Mouse (Mus musculus) heart, embryonic 11.5 days (tissue): ENCODE measurements at regions not wholly inside any gene's neighbourhood (a gene's known extent, or its start where the extent isn't known, plus 50 kb on each side); places are given as distances from the start of the nearest gene placed in this dataset.

Experiments used
- ATAC-seq: fragments of 200-750 bp; cut with Nextera tagmentation; replicated peaks from 2 replicates; pipeline ENCODE4 v1.8.0; 2017; ENCODE audit warnings: moderate library complexity; ENCODE audit not compliant: insufficient number of reproducible peaks, low FRiP score, low TSS enrichment
- H3K27ac ChIP-seq: fragments of 300-500 bp; sonication (generic); 2 replicates; pipeline ENCODE4 v1.5.1; 2014; ENCODE audit warnings: mild to moderate bottlenecking, low read depth, low read length
- H3K27me3 ChIP-seq: fragments of 300-500 bp; sonication (generic); 2 replicates; pipeline ENCODE4 v1.6.1; 2014; ENCODE audit warnings: mild to moderate bottlenecking, low read length, mixed read lengths; ENCODE audit not compliant: control insufficient read depth, insufficient read depth
- H3K36me3 ChIP-seq: fragments of 300-500 bp; sonication (generic); 2 replicates; pipeline ENCODE4 v1.6.1; 2014; ENCODE audit warnings: mild to moderate bottlenecking, low read length, moderate library complexity, mixed read lengths; ENCODE audit not compliant: control insufficient read depth, insufficient read depth
- H3K4me1 ChIP-seq: fragments of 300-500 bp; sonication (generic); 2 replicates; pipeline ENCODE4 v1.6.1; 2014; ENCODE audit warnings: low read length; ENCODE audit not compliant: control insufficient read depth, insufficient read depth
- H3K4me2 ChIP-seq: fragments of 300-500 bp; sonication (generic); 2 replicates; pipeline ENCODE4 v1.6.1; 2014; ENCODE audit warnings: mild to moderate bottlenecking, moderate library complexity
- H3K4me3 ChIP-seq: fragments of 300-500 bp; sonication (generic); 2 replicates; pipeline ENCODE4 v1.5.1; 2014; ENCODE audit warnings: low read depth, low read length
- H3K9ac ChIP-seq: fragments of 300-500 bp; sonication (generic); 2 replicates; pipeline ENCODE4 v1.6.1; 2014; ENCODE audit warnings: mild to moderate bottlenecking, low read depth, low read length, moderate library complexity
- H3K9me3 ChIP-seq: fragments of 300-500 bp; sonication (generic); replicated peaks from 2 replicates; pipeline ENCODE4 v1.6.1; 2016; ENCODE audit warnings: low read length; ENCODE audit not compliant: control insufficient read depth
- WGBS: fragments of 180-500 bp; shearing (Covaris S2); extraction: QIAGEN DNeasy Blood & Tissue Kit; methylation state at CpG from one replicate; pipeline ENCODE4 v1.1.7; 2014; ENCODE audit not compliant: insufficient replicate concordance; 5-methylcytosine and 5-hydroxymethylcytosine counted together

GRCm38 (mm10) chr16:30172136-30172731, 95.1 kb downstream of the Cpn2 start:
- ATAC-seq, result no peak
- H3K4me1 ChIP-seq, result peaks cover 5% of the 10 kb centered on the region; the same call in 1 of the 2 replicates
- H3K4me2 ChIP-seq, result no peak overlapping the region
- no peaks in the 10 kb centered on the region for H3K36me3 ChIP-seq
- H3K9me3 ChIP-seq, result no peaks in the 10 kb centered on the region
- no peak overlapping the region for H3K27ac ChIP-seq
- H3K27me3 ChIP-seq, result 0 out of 2 replicates have a peak, but pooled peaks cover 2% of the 10 kb centered on the region
- no peak overlapping the region for H3K4me3 ChIP-seq
- 65% methylated on average over 13 of the region's 13 CpGs for WGBS
- no peak overlapping the region for H3K9ac ChIP-seq

GRCm38 (mm10) chr16:30172798-30173202, 94.5 kb downstream of the Cpn2 start:
- ATAC-seq, result peak; percentile 41; the same call in 1 of the 2 replicates
- H3K27ac ChIP-seq, result no peak overlapping the region
- 31% methylated on average over 9 of the region's 9 CpGs for WGBS

GRCm38 (mm10) chr16:30173953-30174874, 93.1 kb downstream of the Cpn2 start:
- no peak overlapping the region for H3K9ac ChIP-seq
- H3K27me3 ChIP-seq, result 0 out of 2 replicates have a peak, but pooled peaks cover 2% of the 10 kb centered on the region
- H3K4me1 ChIP-seq, result peaks cover 5% of the 10 kb centered on the region; the same call in 1 of the 2 replicates
- ATAC-seq, result no peak
- H3K27ac ChIP-seq, result no peak overlapping the region
- no peaks in the 10 kb centered on the region for H3K36me3 ChIP-seq
- H3K9me3 ChIP-seq, result no peaks in the 10 kb centered on the region
- no peak overlapping the region for H3K4me2 ChIP-seq
- no peak overlapping the region for H3K4me3 ChIP-seq
- WGBS, result 52% methylated on average over 8 of the region's 8 CpGs

More at GRCm38 (mm10) chr16:30172798-30173202, 94.5 kb downstream of the Cpn2 start:
- Histone ChIP-seq H3K9ac (no peak overlapping the region), H3K4me1 (peaks cover 5% of the 10 kb centered on the region; the same call in 1 of the 2 replicates), H3K9me3 (no peaks in the 10 kb centered on the region), H3K27me3 (0 out of 2 replicates have a peak, but pooled peaks cover 2% of the 10 kb centered on the region), H3K4me3 (no peak overlapping the region), H3K4me2 (no peak overlapping the region), H3K36me3 (no peaks in the 10 kb centered on the region)

- no peak overlapping the region for H3K4me3 ChIP-seq
- WGBS, result 83% methylated on average over 5 of the region's 5 CpGs
- H3K9me3 ChIP-seq, result no peaks in the 10 kb centered on the region
- ATAC-seq, result no peak
- no peak overlapping the region for H3K27ac ChIP-seq
- no peak overlapping the region for H3K4me2 ChIP-seq
- H3K36me3 ChIP-seq, result no peaks in the 10 kb centered on the region
- H3K4me1 ChIP-seq, result peaks cover 14% of the 10 kb centered on the region
- H3K9ac ChIP-seq, result no peak overlapping the region
- 0 out of 2 replicates have a peak, but pooled peaks cover 2% of the 10 kb centered on the region for H3K27me3 ChIP-seq
Observed at GRCm38 (mm10) chr16:30176306-30176705, 91.0 kb downstream of the Cpn2 start.

- Histone ChIP-seq H3K9me3 (no peaks in the 10 kb centered on the region), H3K36me3 (no peaks in the 10 kb centered on the region), H3K9ac (0 out of 2 replicates have a peak overlapping the region, but pooled peaks have one; percentile 16), H3K27me3 (no peaks in the 10 kb centered on the region), H3K27ac (no peak overlapping the region), H3K4me1 (peaks cover 9% of the 10 kb centered on the region; the same call in 1 of the 2 replicates), H3K4me3 (no peak overlapping the region), H3K4me2 (no peak overlapping the region)
- WGBS, result 81% methylated on average over 7 of the region's 7 CpGs
- no peak for ATAC-seq
Observed at GRCm38 (mm10) chr16:30177769-30178168, 89.5 kb downstream of the Cpn2 start.

- ATAC-seq, result no peak
- no peaks in the 10 kb centered on the region for H3K9me3 ChIP-seq
- peaks cover 9% of the 10 kb centered on the region; the same call in 1 of the 2 replicates for H3K4me1 ChIP-seq
- H3K9ac ChIP-seq, result no peak overlapping the region
- WGBS, result 59% methylated on average over 6 of the region's 6 CpGs
- no peaks in the 10 kb centered on the region for H3K27me3 ChIP-seq
- H3K4me3 ChIP-seq, result no peak overlapping the region
- no peaks in the 10 kb centered on the region for H3K36me3 ChIP-seq
- H3K27ac ChIP-seq, result no peak overlapping the region
- no peak overlapping the region for H3K4me2 ChIP-seq
Observed at GRCm38 (mm10) chr16:30178596-30178995, 88.7 kb downstream of the Cpn2 start.

- no peak overlapping the region for H3K4me3 ChIP-seq
Observed at GRCm38 (mm10) chr16:30179504-30179976, 87.8 kb downstream of the Cpn2 start.

GRCm38 (mm10) chr16:30181116-30181515, 86.2 kb downstream of the Cpn2 start:
- Histone ChIP-seq H3K9me3 (no peaks in the 10 kb centered on the region), H3K27ac (no peak overlapping the region), H3K27me3 (0 out of 2 replicates have a peak, but pooled peaks cover 6% of the 10 kb centered on the region), H3K36me3 (no peaks in the 10 kb centered on the region), H3K4me3 (no peak overlapping the region), H3K4me1 (peaks cover 18% of the 10 kb centered on the region), H3K4me2 (no peak overlapping the region), H3K9ac (no peak overlapping the region)
- ATAC-seq, result no peak
- WGBS, result 68% methylated on average over 8 of the region's 8 CpGs

More at GRCm38 (mm10) chr16:30179504-30179976, 87.8 kb downstream of the Cpn2 start:
- H3K9me3 ChIP-seq, result no peaks in the 10 kb centered on the region
- peaks cover 9% of the 10 kb centered on the region for H3K4me1 ChIP-seq
- no peak for ATAC-seq
- 0 out of 2 replicates have a peak, but pooled peaks cover 6% of the 10 kb centered on the region for H3K27me3 ChIP-seq
- H3K36me3 ChIP-seq, result no peaks in the 10 kb centered on the region
- 48% methylated on average over 5 of the region's 5 CpGs for WGBS
- no peak overlapping the region for H3K4me2 ChIP-seq
- H3K27ac ChIP-seq, result no peak overlapping the region
- H3K9ac ChIP-seq, result no peak overlapping the region
